Mouse (Mus musculus): ENCODE measurements at regions not wholly inside any gene's neighbourhood (a gene's known extent, or its start where the extent isn't known, plus 50 kb on each side); places are given as distances from the start of the nearest gene placed in this dataset.

DNA sequence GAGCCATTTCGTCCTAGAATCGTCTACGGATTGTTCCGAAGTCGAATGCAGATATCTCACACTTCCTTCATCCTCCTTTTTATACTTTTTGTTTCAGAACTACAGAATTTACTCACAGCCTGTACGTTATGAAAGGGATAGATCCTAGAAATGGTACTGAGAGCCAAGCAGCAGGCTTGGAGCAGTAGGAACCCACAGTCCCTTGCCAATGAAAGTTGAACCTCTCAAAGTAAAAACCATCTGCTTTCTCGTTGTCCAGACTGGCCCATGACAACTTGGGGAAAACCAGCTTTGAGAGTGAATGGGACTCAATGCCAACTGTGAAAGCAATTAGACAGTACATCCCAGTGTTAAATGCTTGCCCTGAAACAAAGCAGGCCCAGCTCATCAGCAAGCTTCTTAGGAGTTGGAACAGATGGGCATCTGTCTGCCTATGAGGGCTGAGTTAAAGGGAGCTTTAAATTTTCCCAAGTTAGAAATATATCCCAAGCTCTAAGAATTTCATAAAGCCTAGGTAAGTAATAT, 279.9 kb upstream of the Sfrp2 start:
- no peak for TF ChIP-seq POLR2A (IDR thresholded peaks at IDR 0.05; ENCODE audit: insufficient read depth, low read length)
- no peak for TF ChIP-seq EP300 (IDR thresholded peaks at IDR 0.05; ENCODE audit: insufficient read depth, low read depth, low read length)
- no peak for TF ChIP-seq CTCF (IDR thresholded peaks at IDR 0.05; ENCODE audit: low read depth, low read length)

Measured in ES-Bruce4 (cell line).